Mouse (Mus musculus) left cerebral cortex, postnatal 10 days (tissue): ENCODE measurements around the gene Ruvbl2. TPM values are rescaled to one million over a fixed set of nuclear protein-coding genes. Genes with fewer than 3 reads are reported as not detected.
A peak's percentile ranks its signal among the peaks of the same experiment; 100 is the strongest.
"Not testable (repeated sequence)": the region's sequence is repeated elsewhere in the genome, so short reads cannot be mapped to it uniquely, and the experiment has no call there.

Experiments
- DNase-seq, 2 experiments: peaks; one replicate each; pipeline ENCODE4 v3.0.0; 2021 to 2022; ENCODE audit warnings: low spot score in 2 of 2, mixed read lengths in 1 of 2; ENCODE audit errors: extremely low spot score in 1 of 2
- intact Hi-C: fragments of 180-260 bp; cut with DNase I; formaldehyde crosslinking; loops from one replicate; pipeline ENCODE4 v1.15.1; 2025
- total RNA-seq, 2 experiments: library from RNA; stranded (reverse); gene quantifications; 2 replicates each; pipeline ENCODE4 v1.2.3; 2021

Ruvbl2 gene
- total RNA-seq, 2 experiments from 2014 or later: 31.3 to 41.1 TPM

GRCm38 (mm10) chr7:45408949-45409348 lies 28.9 kb downstream of the Ruvbl2 start:
- no peak for DNase-seq
- intact Hi-C loops: no loop called here

GRCm38 (mm10) chr7:45408351-45408750 lies 29.5 kb downstream of the Ruvbl2 start:
- intact Hi-C loops: no loop called here

GRCm38 (mm10) chr7:45407836-45408235 lies 30.1 kb downstream of the Ruvbl2 start:
- no peak for DNase-seq
- intact Hi-C loops: no loop called here

More at GRCm38 (mm10) chr7:45408351-45408750, 29.5 kb downstream of the Ruvbl2 start:
- DNase-seq: no peak

GRCm38 (mm10) chr7:45406157-45407156 lies 31.4 kb downstream of the Ruvbl2 start:
- intact Hi-C loops: no loop called here
- no peak for DNase-seq

GRCm38 (mm10) chr7:45405091-45406075 lies 32.5 kb downstream of the Ruvbl2 start, which contains the start of gene Kcna7:
Gene Kcna7 (plus strand): TSS chr7:45405653.
- DNase-seq: peak; percentile 39 to 62
- intact Hi-C loops: no loop called here

GRCm38 (mm10) chr7:45403532-45404261 lies 34.2 kb downstream of the Ruvbl2 start:
- intact Hi-C loops: no loop called here
- peak in 1 of 2 experiments; percentile 71 for DNase-seq

- DNase-seq: no peak
- intact Hi-C loops: no loop called here
These were observed 36.3 kb downstream of the Ruvbl2 start for GRCm38 (mm10) chr7:45401521-45402085.

GRCm38 (mm10) chr7:45396787-45397186 lies 41.1 kb downstream of the Ruvbl2 start:
- DNase-seq: no peak
- intact Hi-C loops: no loop called here

- intact Hi-C loops, DNase-seq: not testable (repeated sequence)
These were observed 41.5 kb downstream of the Ruvbl2 start for GRCm38 (mm10) chr7:45396337-45396775.

- intact Hi-C loops: no loop called here
These were observed 42.1 kb downstream of the Ruvbl2 start, which contains the start of gene Snrnp70 for GRCm38 (mm10) chr7:45395578-45396336. Gene Snrnp70 (minus strand): TSS chr7:45395742.

GRCm38 (mm10) chr7:45395129-45395541 lies 42.8 kb downstream of the Ruvbl2 start:
- intact Hi-C loops: no loop called here
- DNase-seq: peak; percentile 69 to 81

More at GRCm38 (mm10) chr7:45395578-45396336, 42.1 kb downstream of the Ruvbl2 start, which contains the start of gene Snrnp70:
- DNase-seq: peak; percentile 100

- no peak for DNase-seq
- intact Hi-C loops: no loop called here
These were observed 51.8 kb downstream of the Ruvbl2 start for GRCm38 (mm10) chr7:45386077-45386476.

- intact Hi-C loops: no loop called here
- peak in 1 of 2 experiments; percentile 31 for DNase-seq
These were observed 61.8 kb downstream of the Ruvbl2 start for GRCm38 (mm10) chr7:45376057-45376456.

GRCm38 (mm10) chr7:45374620-45375019 lies 63.3 kb downstream of the Ruvbl2 start:
- intact Hi-C loops: no loop called here
- DNase-seq: peak in 1 of 2 experiments; percentile 14

GRCm38 (mm10) chr7:45372371-45372770 lies 65.5 kb downstream of the Ruvbl2 start:
- no peak for DNase-seq
- intact Hi-C loops: no loop called here
